Comparison of ENCODE assay signal across 1 mouse cellular context in the genomic region with DNA sequence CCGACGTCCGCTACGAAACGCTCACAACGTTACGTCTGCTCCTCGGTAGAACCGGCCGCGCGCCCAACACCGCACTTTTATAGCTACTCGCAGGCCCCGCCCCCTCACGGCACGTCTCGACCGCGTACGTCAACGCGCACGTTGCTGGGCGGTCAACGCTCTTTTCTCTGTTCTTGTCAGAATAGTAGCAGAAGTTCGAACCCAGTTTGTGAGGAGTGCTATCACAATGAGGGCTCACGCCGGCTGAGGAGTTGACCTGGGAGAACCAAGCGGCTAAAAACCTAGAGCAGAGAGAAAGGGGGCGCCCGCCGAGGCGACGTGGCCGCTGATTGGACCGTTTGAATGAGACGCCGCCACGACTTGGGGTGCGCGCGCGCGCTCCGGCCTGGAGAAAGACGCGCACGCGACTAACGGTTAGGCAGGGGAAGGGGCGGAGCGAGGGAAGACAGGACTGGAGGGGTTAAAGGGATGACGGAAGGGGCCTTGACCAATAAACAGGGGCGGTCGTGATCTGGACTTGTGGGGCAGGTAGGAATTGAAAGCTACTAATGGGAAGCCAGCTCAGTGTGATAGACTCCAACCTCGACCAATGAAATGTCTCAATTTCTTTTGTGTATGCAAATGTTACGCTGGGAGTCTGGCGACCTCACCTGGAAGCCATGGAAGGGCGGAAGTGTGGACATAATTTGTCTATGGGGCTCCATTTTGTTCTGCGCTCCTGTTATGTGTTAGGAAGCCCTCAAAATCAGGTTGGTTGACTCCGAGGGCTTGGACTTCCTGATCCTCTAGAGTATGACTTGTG.
A peak's percentile ranks its signal among the peaks of the same experiment; 100 is the strongest.
TF ChIP-seq lines count a peak whose summit lies in the region.

A gene (minus strand): TSS at position 288 of the 802 bp plus-strand sequence.

TF ChIP-seq in MEL, 35 proteins besides CTCF, POLR2A, EP300 and RAD21 (continued from another document):
- no peak for TF ChIP-seq UBTF (IDR thresholded peaks at IDR 0.05; ENCODE audit: borderline replicate concordance, insufficient read depth, low read depth, low read length)
- 0 out of 2 replicates have a peak, but pooled peaks have one; percentile 19 for TF ChIP-seq MXI1 (IDR thresholded peaks at IDR 0.05; ENCODE audit: low read depth, low read length)
- TF ChIP-seq ZKSCAN1 (IDR thresholded peaks at IDR 0.05; ENCODE audit: low read depth, low read length): no peak
- no peak for TF ChIP-seq MEF2A (IDR thresholded peaks at IDR 0.05; ENCODE audit: extremely low read depth, insufficient replicate concordance, low read depth, low read length, poor library complexity, severe bottlenecking)
- TF ChIP-seq GABPA (IDR thresholded peaks at IDR 0.05; ENCODE audit: low read depth, low read length): no peak
- peak; percentile 94 for TF ChIP-seq ELF1 (IDR thresholded peaks at IDR 0.05; ENCODE audit: low read depth, low read length)
- TF ChIP-seq CHD1 (IDR thresholded peaks at IDR 0.05; ENCODE audit: low read depth, low read length): no peak
- peak; percentile 13 for TF ChIP-seq TCF12 (IDR thresholded peaks at IDR 0.05; ENCODE audit: low read depth, low read length)
- TF ChIP-seq ETS1 (IDR thresholded peaks at IDR 0.05; ENCODE audit: low read depth, low read length): 0 out of 2 replicates have a peak, but pooled peaks have one; percentile 13
- peak; percentile 57; the same call in 1 of the 2 replicates for TF ChIP-seq POLR2AphosphoS5 (IDR thresholded peaks at IDR 0.05; ENCODE audit: borderline replicate concordance, low read depth, low read length)
- peak; percentile 74 for TF ChIP-seq NRF1 (IDR thresholded peaks at IDR 0.05; ENCODE audit: insufficient read depth, low read depth, low read length, poor library complexity, severe bottlenecking)
- no peak for TF ChIP-seq USF2 (IDR thresholded peaks at IDR 0.05; ENCODE audit: borderline replicate concordance in 1 of 2, insufficient read depth in 1 of 2, low read depth in 1 of 2, low read length in 2 of 2)
